Mouse (Mus musculus): Measurements from ENCODE around the gene Gpr31b.
"Not testable (repeated sequence)": the region's sequence is repeated elsewhere in the genome, so short reads cannot be mapped to it uniquely, and the experiment has no call there.

Gpr31b gene

DNA sequence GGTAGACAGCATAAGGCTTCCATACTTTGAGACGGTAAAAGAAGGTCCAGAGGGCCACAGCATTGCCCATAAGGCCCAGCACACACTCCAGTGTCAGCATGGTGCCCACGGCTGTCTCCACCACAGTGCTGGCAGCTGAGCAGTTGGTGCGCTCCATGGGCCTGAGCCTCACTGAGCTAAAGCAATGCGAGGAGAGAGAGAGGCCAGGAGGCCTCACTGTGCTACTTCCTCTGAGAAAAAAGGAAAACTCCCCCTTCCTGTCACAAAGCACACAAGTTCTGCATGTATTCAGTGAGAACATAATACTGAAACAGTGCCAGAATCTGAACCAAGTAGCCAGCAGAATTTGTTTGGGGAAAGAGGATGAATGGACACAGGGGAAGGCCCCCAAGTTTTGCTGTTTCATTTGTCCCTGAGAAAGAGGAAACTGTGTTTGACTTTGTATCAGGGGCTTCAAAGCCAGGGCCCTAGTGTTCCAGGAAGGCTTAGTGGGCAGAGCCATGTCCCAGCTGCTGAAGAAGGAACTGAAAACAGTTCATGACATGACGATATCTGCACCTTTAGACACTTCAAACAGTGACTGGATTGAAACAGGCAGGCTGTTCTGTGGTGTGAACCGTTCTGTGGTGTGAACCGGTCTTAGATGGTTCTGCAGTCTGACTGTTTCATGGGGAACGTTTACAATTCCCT, at the start of gene Gpr31b:
Gene Gpr31b, minus strand, starts transcription at position 173 of the 690 bp plus-strand sequence.
- not testable (repeated sequence) for DNase-seq

DNA sequence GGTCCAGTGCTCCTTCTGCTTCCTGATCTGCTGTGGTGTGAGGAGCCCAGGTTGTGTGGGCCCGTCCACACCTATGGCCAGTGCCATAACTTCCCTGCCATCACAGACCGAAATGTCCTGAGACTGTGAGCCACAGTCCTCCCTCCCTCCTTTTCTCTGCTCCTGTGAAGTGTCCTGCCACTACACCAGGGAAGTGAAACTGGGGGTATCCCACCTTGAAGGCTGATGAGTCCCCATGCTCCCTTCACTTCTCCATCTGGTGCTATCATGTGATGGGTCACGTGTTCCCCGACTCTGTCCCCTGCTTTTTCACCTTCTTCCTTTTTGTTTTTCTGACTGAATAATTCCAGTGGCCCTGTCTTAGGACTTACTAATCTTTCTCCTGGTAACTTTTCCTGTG, 40.9 kb upstream of the Gpr31b start:
- DNase-seq = not testable (repeated sequence)

DNA sequence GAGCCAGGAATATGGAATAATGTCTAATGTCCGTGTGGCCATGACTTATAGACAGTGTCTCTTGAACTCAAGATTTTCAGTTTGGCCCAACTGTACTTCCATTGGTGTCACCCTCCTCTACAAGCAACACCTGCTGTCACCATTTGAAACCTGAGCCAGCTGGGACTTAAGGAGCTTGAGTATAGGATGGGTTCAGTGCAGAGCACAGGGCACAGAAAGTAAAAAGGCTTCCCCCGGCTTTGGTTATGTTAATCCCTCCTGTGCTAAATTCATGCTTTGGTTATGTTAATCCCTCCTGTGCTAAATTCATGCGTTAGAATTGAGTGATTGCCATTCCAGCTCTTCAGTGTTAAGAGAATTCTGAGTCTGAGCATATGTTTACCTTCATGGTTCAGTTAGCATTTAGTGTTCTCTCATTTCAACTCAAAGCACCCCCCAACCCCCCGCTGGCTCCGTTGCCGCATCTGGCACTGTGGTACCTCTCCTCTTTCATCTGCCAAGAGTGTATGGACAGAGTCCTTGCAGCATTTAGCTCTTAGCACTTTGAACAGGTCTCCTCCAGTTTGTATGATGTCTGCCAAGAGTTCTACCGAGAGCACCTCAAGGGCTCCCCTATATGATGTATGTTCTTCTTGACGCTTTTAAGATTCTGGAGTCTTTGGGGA, 40.1 kb upstream of the Gpr31b start:
- not testable (repeated sequence) for DNase-seq

DNA sequence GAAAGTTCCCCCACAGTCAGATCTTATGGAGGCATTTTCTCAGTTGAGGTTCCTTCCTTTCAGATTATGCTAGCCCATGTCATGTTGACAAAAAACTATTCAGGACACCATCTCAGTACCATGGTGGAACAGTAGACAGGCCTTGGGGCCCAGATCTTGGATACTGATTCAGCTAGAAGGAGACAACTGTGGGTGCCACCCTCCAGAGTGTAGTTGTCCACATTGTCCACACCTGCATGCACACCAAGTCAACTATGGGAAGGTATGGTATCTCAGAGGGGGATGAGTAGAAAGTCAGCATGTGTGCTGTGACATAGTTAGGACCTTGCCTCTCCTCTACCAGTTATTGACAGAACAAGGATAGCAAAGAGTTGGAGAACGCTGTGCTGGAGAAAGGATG, 39.4 kb upstream of the Gpr31b start:
- not testable (repeated sequence) for DNase-seq

DNA sequence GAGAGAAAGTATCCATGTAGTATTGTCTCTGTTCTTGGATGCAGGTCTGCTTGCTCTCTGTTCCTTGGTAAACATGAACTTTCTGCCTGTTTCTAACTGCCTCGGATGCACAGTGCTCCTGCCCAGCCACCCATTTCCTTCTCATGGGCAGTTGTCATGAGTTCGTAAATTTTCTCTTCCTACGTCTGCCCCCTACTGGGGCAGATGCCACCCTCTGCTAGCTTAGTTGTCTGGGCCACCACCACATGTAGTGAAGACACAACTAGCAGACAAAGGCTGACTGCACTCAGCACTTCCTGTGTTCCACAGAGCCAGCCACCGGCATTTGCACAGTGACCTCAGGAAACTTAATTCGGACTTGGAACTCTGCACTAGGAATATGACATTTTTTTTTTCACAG, 17.1 kb upstream of the Gpr31b start:
- not testable (repeated sequence) for DNase-seq

DNA sequence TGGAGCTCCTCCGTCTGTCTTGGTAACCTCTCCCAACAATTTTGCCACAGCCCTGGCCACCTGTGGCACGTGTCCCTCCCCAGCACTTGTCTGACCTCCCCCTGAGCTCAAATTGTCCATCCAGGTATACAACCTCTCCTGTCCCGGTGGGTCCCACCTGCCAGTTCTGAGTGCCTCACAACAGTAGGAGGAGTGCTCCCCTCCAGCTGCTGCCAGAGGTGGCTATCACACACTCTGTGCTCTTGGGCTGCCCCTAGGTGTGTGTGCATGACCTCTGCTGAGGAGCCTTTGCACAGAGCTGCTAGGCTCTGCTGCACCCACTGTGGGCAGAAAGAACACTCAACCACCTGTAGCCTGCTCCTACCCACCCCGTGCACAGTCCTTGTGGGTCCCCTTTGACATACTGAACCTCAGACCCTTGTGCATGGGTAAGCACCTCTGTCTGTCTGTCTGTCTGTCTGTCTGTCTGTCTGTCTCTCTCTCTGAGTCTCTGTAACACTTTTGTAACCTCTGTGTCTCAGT, 15.8 kb upstream of the Gpr31b start:
- not testable (repeated sequence) for DNase-seq

DNA sequence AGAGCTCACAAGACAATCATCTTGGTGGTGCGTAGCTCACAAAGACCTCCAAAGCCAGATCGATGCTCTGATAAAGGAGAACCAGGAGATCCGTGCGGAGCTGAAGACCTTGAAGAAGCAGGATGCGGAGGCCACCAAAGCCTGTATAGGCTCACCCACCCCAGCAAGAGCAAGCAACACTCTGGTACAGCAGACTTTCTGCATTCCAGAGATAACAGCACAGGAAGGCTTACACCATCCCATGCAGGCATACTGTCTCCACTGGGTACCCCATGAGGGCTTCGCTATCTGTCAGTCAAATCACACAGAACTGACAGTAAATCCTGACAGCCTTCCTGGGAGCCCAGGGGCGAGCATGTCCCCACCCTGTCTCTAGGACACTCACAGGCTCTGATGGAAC, 10.8 kb upstream of the Gpr31b start:
- not testable (repeated sequence) for DNase-seq

DNA sequence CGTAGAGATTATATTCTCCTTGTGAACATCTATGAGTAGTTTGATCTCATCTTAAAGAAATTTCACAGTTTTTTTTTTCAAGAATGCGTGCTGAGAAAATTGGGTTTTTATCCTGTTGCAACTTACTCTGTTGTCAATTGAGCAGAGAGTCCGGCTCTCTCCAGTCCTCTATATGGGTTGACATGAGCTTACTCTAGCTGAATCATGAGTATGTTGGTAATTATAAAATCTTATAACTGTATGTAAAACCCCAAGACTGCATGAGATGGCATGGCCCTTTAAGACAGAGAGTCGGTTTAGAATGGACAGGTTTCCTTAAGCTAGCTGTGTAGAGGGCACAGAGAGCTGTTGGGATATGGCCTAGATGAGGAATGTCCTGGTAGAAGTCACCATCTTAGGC, 8.7 kb upstream of the Gpr31b start, which contains the start of gene Tcp10b:
Gene Tcp10b, plus strand, starts transcription at position 301 of the 400 bp plus-strand sequence.
- not testable (repeated sequence) for DNase-seq

DNA sequence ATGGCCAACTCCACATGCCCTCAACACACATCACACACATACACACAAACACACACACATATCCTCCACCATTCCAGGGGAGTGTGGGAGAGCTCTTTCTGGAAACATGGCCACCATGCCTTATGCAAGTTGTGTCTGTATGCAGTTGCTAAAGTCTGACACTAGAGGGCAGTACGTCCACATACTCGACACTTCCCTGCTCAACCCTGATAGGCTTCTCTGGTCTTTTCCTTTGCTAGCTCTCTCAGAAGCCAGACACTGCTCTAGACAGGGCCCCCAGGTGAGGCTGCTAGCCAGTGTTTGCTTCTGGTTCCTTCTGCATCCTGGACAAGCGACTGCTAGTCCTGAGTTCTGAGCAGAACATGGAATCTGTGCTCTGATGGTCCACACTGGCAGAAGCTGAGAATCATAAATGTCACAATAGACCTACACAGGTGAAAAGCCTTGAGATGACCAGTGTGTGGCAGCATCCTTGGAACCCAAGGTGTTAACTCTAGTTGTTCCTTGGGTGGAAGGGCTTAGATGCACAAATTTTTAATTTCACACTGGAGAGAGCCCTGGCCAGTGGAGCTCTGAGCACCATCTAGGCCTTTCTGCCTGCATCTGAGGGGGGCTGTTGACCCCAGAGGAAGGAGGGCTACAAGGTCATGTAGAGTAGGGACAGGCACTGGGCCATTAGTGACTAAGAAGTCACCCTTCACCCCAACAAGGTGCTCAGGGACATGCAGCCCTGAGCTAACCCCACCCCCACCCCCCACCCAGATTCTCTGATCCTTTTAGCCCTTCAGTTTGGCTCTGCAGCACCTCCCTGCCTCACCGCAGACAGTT, 8.0 kb downstream of the Gpr31b start:
- DNase-seq = peak; percentile 45

DNA sequence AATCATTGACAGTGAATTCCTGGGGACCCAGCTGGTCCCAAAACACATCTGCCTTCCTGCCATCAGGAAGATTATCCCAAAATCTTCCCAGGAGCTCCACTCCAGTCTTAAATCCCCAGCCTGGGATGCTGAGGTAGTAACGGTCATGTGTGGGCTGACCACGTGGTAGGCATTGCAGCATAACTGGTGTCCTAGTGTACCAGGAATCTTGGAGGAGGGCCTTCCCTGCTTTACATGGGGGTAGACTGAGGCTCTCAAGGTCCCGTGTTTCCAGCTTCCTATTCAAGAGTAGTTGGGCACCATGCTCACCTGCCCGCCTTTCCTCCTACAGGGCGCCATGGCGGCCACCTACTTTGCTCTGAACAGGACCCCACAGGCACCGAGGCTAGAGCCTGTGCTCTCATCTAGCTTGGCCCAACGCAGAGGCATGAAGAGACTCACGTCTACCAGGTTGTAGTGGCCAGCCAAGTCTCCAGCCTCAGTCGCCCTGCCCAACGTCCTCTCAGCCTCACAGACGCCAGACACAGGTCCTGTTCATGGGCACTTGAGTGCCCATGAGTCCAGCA, 15.4 kb downstream of the Gpr31b start:
- DNase-seq = not testable (repeated sequence)

DNA sequence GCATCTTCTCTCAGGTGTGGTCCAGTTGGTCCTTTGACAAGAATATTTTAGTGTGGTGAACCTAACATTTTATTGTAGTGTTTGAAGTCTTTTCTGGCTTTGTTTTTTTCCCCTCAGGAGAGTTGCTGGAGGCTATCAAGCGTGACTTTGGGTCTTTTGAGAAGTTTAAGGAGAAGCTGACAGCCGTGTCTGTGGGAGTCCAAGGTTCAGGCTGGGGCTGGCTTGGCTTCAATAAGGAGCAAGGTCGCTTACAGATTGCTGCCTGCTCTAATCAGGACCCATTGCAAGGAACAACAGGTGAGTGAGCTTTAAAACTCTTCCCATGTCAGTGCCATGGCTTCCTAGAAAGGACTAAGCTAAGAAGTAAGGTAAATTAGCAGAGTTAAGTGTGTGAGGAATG, 38.8 kb downstream of the Gpr31b start:
- DNase-seq = no peak

DNA sequence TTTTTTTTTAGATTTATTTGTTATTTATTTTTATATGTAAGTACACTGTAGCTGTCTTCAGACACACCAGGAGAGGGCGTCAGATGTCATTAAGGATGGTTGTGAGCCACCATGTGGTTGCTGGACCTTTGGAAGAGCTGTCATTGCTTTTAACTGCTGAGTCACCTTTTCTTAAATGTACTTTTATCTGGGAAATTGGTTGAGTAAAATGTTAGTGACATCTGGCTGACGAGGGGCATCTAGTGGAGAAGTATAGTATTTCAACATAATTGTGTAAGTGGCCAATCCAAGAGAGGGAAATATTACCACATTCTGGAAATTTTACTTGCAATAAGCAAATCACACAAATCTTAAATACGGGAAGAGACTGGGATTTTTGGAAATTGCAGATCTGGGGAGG, 42.2 kb downstream of the Gpr31b start:
- DNase-seq = peak; percentile 22

DNA sequence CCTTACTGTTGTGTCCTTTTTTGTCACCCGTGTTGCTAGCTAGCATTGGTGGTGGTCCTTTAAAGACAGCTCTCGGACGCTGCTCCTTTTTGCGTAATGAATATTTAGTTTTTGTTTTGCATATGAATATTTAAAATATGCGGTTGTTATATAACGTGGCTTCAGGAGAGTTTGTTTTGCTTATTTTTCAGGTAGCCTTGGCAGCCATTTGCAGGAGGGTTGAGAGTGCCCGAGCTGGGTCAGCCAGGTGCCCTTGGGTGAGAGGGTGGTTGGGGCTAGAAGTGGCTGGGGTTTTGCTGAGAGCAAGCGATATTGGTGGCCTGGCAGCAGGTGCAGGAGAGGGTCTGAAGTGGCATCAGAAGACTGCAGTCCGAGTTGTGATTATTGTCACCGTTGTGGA, 43.6 kb downstream of the Gpr31b start:
- peak; percentile 13 for DNase-seq

DNA sequence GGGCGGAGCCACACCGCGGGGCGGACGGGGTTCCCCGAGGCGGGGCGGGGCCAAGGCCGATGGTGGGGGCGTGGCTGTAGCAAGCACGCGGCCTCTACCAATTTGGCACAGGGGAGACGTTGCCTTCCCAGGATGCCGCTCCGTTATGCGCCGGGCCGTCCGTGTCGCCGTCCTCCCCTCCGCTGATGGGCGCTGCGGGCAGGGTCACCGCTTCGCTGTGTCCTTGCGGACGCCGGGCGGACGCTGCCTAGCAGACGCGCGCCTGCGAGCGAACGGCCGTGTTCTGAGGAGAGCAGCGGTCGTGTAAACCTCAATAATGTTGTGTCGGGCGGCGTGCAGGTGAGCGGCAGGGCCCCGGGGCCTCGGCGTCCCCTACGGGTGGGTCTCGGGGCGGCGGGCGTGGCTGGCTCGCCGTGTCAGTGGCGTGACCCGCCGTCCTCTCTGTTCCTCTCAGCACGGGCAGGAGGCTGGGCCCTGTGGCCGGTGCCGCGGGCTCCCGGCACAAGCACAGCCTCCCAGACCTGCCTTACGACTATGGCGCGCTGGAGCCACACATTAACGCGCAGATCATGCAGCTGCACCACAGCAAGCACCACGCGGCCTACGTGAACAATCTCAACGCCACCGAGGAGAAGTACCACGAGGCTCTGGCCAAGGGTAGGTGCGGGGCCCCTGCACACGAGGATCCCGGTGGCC, 44.2 kb downstream of the Gpr31b start:
- peak; percentile 100 for DNase-seq

DNA sequence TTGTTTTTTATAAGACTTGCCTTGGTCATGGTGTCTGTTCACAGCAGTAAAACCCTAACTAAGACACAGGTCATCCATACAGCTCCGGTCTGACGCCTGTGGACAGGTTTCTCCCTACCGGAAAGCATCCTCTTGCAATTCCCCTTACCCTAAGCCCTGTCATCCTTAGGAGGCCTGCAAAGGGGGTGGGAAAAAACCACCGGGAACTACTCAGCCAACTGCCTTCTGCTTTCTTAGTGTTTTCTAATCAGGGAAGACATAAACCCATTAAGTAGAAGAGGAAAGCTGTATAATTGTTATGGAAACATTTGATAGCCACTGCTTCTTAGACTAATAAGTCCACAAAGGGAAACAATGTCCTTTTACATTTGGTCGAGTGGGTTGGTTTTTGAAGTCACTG, 45.1 kb downstream of the Gpr31b start:
- DNase-seq = no peak

DNA sequence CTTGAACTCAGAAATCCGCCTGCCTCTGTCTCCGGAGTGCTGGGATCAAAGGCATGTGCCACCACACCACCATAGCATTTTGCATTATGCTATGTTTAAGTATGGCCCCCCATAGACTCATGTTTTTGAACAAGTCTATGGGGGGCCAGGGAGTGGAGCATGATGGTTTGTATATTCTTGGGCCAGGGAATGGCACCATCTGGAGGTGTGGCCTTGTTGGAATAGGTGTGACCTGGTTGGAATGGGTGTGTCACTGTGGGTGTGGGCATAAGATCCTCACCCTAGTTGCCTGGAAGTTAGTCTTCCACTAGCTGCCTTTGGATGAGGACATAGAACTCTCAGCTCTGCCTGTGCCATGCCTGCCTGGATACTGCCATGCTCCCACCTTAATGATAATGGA, 45.5 kb downstream of the Gpr31b start, which contains the start of gene Sod2:
Gene Sod2, plus strand, starts transcription at position 301 of the 400 bp plus-strand sequence.
- not testable (repeated sequence) for DNase-seq

DNA sequence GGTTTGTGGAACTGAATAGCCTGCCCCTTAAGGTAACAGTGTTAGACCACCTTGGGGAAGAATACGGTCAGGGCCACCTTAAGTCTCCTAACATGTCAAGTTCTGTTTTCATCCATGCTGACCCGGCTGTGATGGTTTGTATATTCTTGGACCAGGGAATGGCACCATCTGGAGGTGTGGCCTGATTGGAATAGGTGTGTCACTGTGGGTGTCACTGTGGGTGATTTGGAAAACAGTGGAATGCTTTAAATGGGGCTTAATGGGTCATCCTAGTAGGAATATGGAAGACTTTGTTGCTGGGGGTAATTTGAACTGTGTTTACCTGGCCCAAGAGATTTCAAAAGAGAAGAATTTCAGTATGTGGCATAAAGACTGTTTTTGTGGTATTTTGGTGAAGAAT, 47.7 kb downstream of the Gpr31b start:
- not testable (repeated sequence) for DNase-seq

DNA sequence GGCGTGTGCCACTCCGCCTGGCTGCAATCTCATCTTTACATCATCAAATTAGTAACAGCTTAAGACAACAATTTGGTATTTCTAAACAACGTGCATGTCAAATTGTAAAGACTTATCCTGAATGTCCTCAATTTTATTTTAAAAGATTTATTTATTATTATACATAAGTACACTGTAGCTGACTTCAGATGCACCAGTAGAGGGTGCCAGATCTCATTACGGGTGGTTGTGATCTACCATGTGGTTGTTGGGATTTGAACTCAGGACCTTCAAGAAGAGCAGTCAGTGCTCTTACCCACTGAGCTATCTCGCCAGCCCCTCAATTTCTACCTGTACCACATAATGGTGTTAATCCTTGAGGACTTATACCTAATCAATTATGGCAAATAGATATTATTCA, 49.9 kb downstream of the Gpr31b start:
- not testable (repeated sequence) for DNase-seq

All from lung, postnatal 14 days (tissue).